Mouse (Mus musculus): ENCODE measurements around the gene Lrrc1. TPM values are rescaled to one million over a fixed set of nuclear protein-coding genes. Genes with fewer than 3 reads are reported as not detected.

Gene Lrrc1
- polyA plus RNA-seq, 1 experiment from 2014 or later = 5.4 TPM

- H3K9me3 ChIP-seq (replicated peaks; ENCODE audit: control insufficient read depth, low read length, poor library complexity, severe bottlenecking) = no peaks in the 10 kb centered on the region
- 93% methylated on average over 7 of the region's 7 CpGs for WGBS
- ATAC-seq = no peak
- no peak overlapping the region for H3K9ac ChIP-seq (ENCODE audit: low read depth, low read length)
- no peak overlapping the region for H3K4me3 ChIP-seq (ENCODE audit: low read depth, low read length)
- H3K27ac ChIP-seq (ENCODE audit: low read length) = no peak overlapping the region
- H3K4me2 ChIP-seq (ENCODE audit: low read length) = no peak overlapping the region
- no peaks in the 10 kb centered on the region for H3K36me3 ChIP-seq (ENCODE audit: control insufficient read depth, insufficient read depth, low read length)
- H3K27me3 ChIP-seq (ENCODE audit: control insufficient read depth, insufficient read depth, low read depth, low read length) = no peaks in the 10 kb centered on the region; the same call in 1 of the 2 replicates
- peaks cover 9% of the 10 kb centered on the region; the same call in 1 of the 2 replicates for H3K4me1 ChIP-seq (ENCODE audit: control insufficient read depth, insufficient read depth, low read length)
Measured at GRCm38 (mm10) chr9:77516782-77517364, 27.8 kb downstream of the Lrrc1 start.

GRCm38 (mm10) chr9:77513892-77514291 is 30.8 kb downstream of the Lrrc1 start:
- 61% methylated on average over 3 of the region's 3 CpGs for WGBS
- ATAC-seq = no peak
- Histone ChIP-seq H3K4me2 (ENCODE audit: low read length) (no peak overlapping the region), H3K36me3 (ENCODE audit: control insufficient read depth, insufficient read depth, low read length) (no peaks in the 10 kb centered on the region), H3K27ac (ENCODE audit: low read length) (no peak overlapping the region), H3K9ac (ENCODE audit: low read depth, low read length) (no peak overlapping the region), H3K9me3 (replicated peaks; ENCODE audit: control insufficient read depth, low read length, poor library complexity, severe bottlenecking) (no peaks in the 10 kb centered on the region), H3K27me3 (ENCODE audit: control insufficient read depth, insufficient read depth, low read depth, low read length) (no peaks in the 10 kb centered on the region; the same call in 1 of the 2 replicates), H3K4me3 (ENCODE audit: low read depth, low read length) (no peak overlapping the region), H3K4me1 (ENCODE audit: control insufficient read depth, insufficient read depth, low read length) (peaks cover 9% of the 10 kb centered on the region; the same call in 1 of the 2 replicates)

- no peaks in the 10 kb centered on the region; the same call in 1 of the 2 replicates for H3K27me3 ChIP-seq (ENCODE audit: control insufficient read depth, insufficient read depth, low read depth, low read length)
- no peak overlapping the region for H3K4me2 ChIP-seq (ENCODE audit: low read length)
- H3K36me3 ChIP-seq (ENCODE audit: control insufficient read depth, insufficient read depth, low read length) = no peaks in the 10 kb centered on the region
- WGBS = 39% methylated on average over 6 of the region's 6 CpGs
- 0 out of 2 replicates have a peak, but pooled peaks have one; percentile 44 for ATAC-seq
- H3K9me3 ChIP-seq (replicated peaks; ENCODE audit: control insufficient read depth, low read length, poor library complexity, severe bottlenecking) = no peaks in the 10 kb centered on the region
- H3K4me3 ChIP-seq (ENCODE audit: low read depth, low read length) = no peak overlapping the region
- peaks cover 9% of the 10 kb centered on the region; the same call in 1 of the 2 replicates for H3K4me1 ChIP-seq (ENCODE audit: control insufficient read depth, insufficient read depth, low read length)
- H3K9ac ChIP-seq (ENCODE audit: low read depth, low read length) = no peak overlapping the region
- H3K27ac ChIP-seq (ENCODE audit: low read length) = no peak overlapping the region
Measured at GRCm38 (mm10) chr9:77512220-77512619, 32.5 kb downstream of the Lrrc1 start.

GRCm38 (mm10) chr9:77510574-77510973 is 34.1 kb downstream of the Lrrc1 start:
- Histone ChIP-seq H3K27me3 (ENCODE audit: control insufficient read depth, insufficient read depth, low read depth, low read length) (no peaks in the 10 kb centered on the region; the same call in 1 of the 2 replicates), H3K9me3 (replicated peaks; ENCODE audit: control insufficient read depth, low read length, poor library complexity, severe bottlenecking) (no peaks in the 10 kb centered on the region), H3K9ac (ENCODE audit: low read depth, low read length) (no peak overlapping the region), H3K27ac (ENCODE audit: low read length) (no peak overlapping the region), H3K36me3 (ENCODE audit: control insufficient read depth, insufficient read depth, low read length) (no peaks in the 10 kb centered on the region), H3K4me2 (ENCODE audit: low read length) (no peak overlapping the region), H3K4me3 (ENCODE audit: low read depth, low read length) (no peak overlapping the region), H3K4me1 (ENCODE audit: control insufficient read depth, insufficient read depth, low read length) (peaks cover 9% of the 10 kb centered on the region; the same call in 1 of the 2 replicates)
- 77% methylated on average over 8 of the region's 8 CpGs for WGBS
- no peak for ATAC-seq

- H3K4me2 ChIP-seq (ENCODE audit: low read length) = no peak overlapping the region
- H3K36me3 ChIP-seq (ENCODE audit: control insufficient read depth, insufficient read depth, low read length) = no peaks in the 10 kb centered on the region
- 93% methylated on average over 3 of the region's 3 CpGs for WGBS
- H3K4me1 ChIP-seq (ENCODE audit: control insufficient read depth, insufficient read depth, low read length) = peaks cover 14% of the 10 kb centered on the region
- ATAC-seq = no peak
- H3K27me3 ChIP-seq (ENCODE audit: control insufficient read depth, insufficient read depth, low read depth, low read length) = no peaks in the 10 kb centered on the region
- no peak overlapping the region for H3K4me3 ChIP-seq (ENCODE audit: low read depth, low read length)
- H3K9me3 ChIP-seq (replicated peaks; ENCODE audit: control insufficient read depth, low read length, poor library complexity, severe bottlenecking) = no peaks in the 10 kb centered on the region
- H3K9ac ChIP-seq (ENCODE audit: low read depth, low read length) = no peak overlapping the region
- H3K27ac ChIP-seq (ENCODE audit: low read length) = no peak overlapping the region
Measured at GRCm38 (mm10) chr9:77507743-77508394, 36.8 kb downstream of the Lrrc1 start.

- peak; percentile 75 for ATAC-seq
- Histone ChIP-seq H3K9ac (ENCODE audit: low read depth, low read length) (no peak overlapping the region), H3K36me3 (ENCODE audit: control insufficient read depth, insufficient read depth, low read length) (no peaks in the 10 kb centered on the region), H3K4me1 (ENCODE audit: control insufficient read depth, insufficient read depth, low read length) (peaks cover 9% of the 10 kb centered on the region), H3K4me3 (ENCODE audit: low read depth, low read length) (no peak overlapping the region), H3K4me2 (ENCODE audit: low read length) (no peak overlapping the region), H3K27ac (ENCODE audit: low read length) (no peak overlapping the region), H3K27me3 (ENCODE audit: control insufficient read depth, insufficient read depth, low read depth, low read length) (no peaks in the 10 kb centered on the region; the same call in 1 of the 2 replicates), H3K9me3 (replicated peaks; ENCODE audit: control insufficient read depth, low read length, poor library complexity, severe bottlenecking) (no peaks in the 10 kb centered on the region)
- WGBS = 14% methylated on average over 14 of the region's 14 CpGs
Measured at GRCm38 (mm10) chr9:77502548-77503438, 41.9 kb downstream of the Lrrc1 start.

GRCm38 (mm10) chr9:77502171-77502547 is 42.5 kb downstream of the Lrrc1 start:
- H3K36me3 ChIP-seq (ENCODE audit: control insufficient read depth, insufficient read depth, low read length) = no peaks in the 10 kb centered on the region
- ATAC-seq = no peak
- no peak overlapping the region for H3K9ac ChIP-seq (ENCODE audit: low read depth, low read length)
- no peak overlapping the region for H3K27ac ChIP-seq (ENCODE audit: low read length)
- no peaks in the 10 kb centered on the region for H3K9me3 ChIP-seq (replicated peaks; ENCODE audit: control insufficient read depth, low read length, poor library complexity, severe bottlenecking)
- H3K27me3 ChIP-seq (ENCODE audit: control insufficient read depth, insufficient read depth, low read depth, low read length) = no peaks in the 10 kb centered on the region; the same call in none of the 2 replicates
- 27% methylated on average over 6 of the region's 6 CpGs for WGBS
- peaks cover 11% of the 10 kb centered on the region for H3K4me1 ChIP-seq (ENCODE audit: control insufficient read depth, insufficient read depth, low read length)
- H3K4me3 ChIP-seq (ENCODE audit: low read depth, low read length) = no peak overlapping the region
- H3K4me2 ChIP-seq (ENCODE audit: low read length) = no peak overlapping the region

GRCm38 (mm10) chr9:77499084-77499483 is 45.6 kb downstream of the Lrrc1 start:
- Histone ChIP-seq H3K9me3 (replicated peaks; ENCODE audit: control insufficient read depth, low read length, poor library complexity, severe bottlenecking) (no peaks in the 10 kb centered on the region), H3K27ac (ENCODE audit: low read length) (no peak overlapping the region), H3K4me3 (ENCODE audit: low read depth, low read length) (no peak overlapping the region), H3K36me3 (ENCODE audit: control insufficient read depth, insufficient read depth, low read length) (no peaks in the 10 kb centered on the region), H3K27me3 (ENCODE audit: control insufficient read depth, insufficient read depth, low read depth, low read length) (no peaks in the 10 kb centered on the region; the same call in none of the 2 replicates), H3K4me1 (ENCODE audit: control insufficient read depth, insufficient read depth, low read length) (peaks cover 21% of the 10 kb centered on the region), H3K4me2 (ENCODE audit: low read length) (no peak overlapping the region), H3K9ac (ENCODE audit: low read depth, low read length) (no peak overlapping the region)
- 87% methylated on average over 6 of the region's 6 CpGs for WGBS
- no peak for ATAC-seq
